Mouse (Mus musculus) olfactory bulb, adult 2 months (tissue): ENCODE measurements around the gene Trappc13.

Experiments
- CTCF ChIP-seq: fragments of 200-500 bp; IDR thresholded peaks from 2 replicates; pipeline ENCODE4 v1.5.1; 2012; ENCODE audit warnings: low read depth, mild to moderate bottlenecking, low read length, moderate library complexity; ENCODE audit not compliant: insufficient read depth
- POLR2A ChIP-seq: fragments of 200-500 bp; IDR thresholded peaks from 2 replicates; pipeline ENCODE4 v1.6.1; 2012; ENCODE audit warnings: mild to moderate bottlenecking, low read depth, low read length, moderate library complexity; ENCODE audit not compliant: insufficient read depth

DNA sequence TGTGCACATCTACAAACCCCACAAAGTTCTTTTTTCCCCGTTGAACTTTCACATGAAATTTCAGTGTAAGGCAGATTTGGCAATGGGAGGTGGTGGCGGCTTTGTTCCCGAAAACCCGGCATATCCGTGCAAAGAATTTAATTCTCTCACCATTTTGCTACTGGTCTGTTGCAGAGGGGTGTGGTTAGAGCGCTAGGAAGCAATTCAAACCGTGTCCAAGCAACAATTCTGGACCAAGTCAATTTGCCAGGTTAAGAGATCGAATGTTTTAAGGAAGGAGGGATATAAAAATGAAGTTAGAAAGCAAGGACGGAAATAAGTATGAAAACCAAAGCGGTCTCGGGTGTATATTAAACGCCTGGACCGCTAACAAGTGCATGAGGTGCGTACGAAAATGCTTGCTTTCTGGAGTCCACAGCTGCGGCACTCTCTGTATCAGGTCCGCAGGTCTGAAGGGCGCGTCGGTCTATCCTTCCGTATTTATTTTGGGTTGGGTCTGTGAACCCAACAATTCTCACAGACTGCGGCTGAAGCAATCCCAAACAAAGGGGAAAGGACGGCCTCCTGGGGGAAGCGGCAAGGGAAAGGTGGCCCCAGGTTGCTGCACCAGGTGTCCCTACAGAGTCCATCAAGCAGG lies 69.5 kb downstream of the Trappc13 start:
- no peak for TF ChIP-seq CTCF
- TF ChIP-seq POLR2A = no peak
